Mouse (Mus musculus): ENCODE data around the gene Gm4187. TPM values are rescaled to one million over a fixed set of nuclear protein-coding genes. Genes with fewer than 3 reads are reported as not detected.
"Not testable (repeated sequence)": the region's sequence is repeated elsewhere in the genome, so short reads cannot be mapped to it uniquely, and the experiment has no call there.

The Gm4187 gene
- not detected in 2 replicates for polyA plus RNA-seq (2016; fragmentation: Nextera tagmentation; extraction: Ambion mirVana)

DNA sequence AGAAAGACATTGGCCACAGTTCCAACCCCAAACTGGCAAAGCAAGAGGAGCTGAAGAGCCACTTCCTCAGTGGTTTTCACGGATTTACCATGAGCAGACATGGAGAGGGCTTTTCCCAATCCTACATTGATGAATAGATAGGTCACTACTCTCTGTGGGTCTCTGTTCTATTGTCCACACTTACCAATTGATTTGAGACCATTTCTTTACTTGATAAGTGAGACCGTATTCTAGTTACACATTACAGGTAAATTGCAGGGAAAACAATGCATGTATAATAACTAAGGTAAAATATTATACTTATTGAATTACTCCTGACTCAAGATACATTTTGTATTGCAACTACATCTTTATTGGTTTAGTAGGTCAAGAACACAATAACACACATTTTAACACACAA lies at the start of gene Gm4187:
Gene Gm4187 (minus strand): TSS at position 101 of the 400 bp plus-strand sequence.
- not testable (repeated sequence) for H3K27ac ChIP-seq; H3K27me3 ChIP-seq (ENCODE audit: poor library complexity, severe bottlenecking); H3K4me1 ChIP-seq; H3K4me3 ChIP-seq; H3K9me3 ChIP-seq; DNase-seq (ENCODE audit: extremely low spot score, low spot score); H3K36me3 ChIP-seq (replicated peaks)
- no CpG with 5 or more reads among the region's 2 CpGs for WGBS

DNA sequence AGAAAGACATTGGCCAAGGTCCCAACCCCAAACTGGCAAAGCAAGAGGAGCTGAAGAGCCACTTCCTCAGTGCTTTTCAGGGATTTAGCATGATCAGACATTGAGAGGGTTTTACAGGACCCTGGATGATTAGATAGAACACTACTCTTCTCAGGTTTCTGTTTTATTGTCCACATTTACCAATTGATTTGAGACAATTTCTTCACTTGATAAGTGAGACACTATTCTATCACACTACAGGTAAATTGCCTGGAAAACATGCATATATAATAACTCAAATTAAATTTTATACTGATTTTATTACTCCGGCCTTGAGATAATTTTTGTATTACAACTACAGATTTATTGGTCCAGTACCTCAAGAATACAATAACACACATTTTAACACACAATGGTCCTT lies 41.4 kb upstream of the Gm4187 start, which contains the start of gene Gm8660:
Gene Gm8660 (minus strand): TSS at position 101 of the 400 bp plus-strand sequence.
- H3K36me3 ChIP-seq (replicated peaks); H3K27ac ChIP-seq; H3K4me1 ChIP-seq; H3K27me3 ChIP-seq (ENCODE audit: poor library complexity, severe bottlenecking); H3K4me3 ChIP-seq; H3K9me3 ChIP-seq; DNase-seq (ENCODE audit: extremely low spot score, low spot score): not testable (repeated sequence)
- WGBS: no CpG with 5 or more reads among the region's 1 CpGs

Other genes starting within 250 kb of the Gm4187 start
- not detected in 2 replicates for gene Gm16451, start 211.5 kb downstream of the Gm4187 start, polyA plus RNA-seq (2016; fragmentation: Nextera tagmentation; extraction: Ambion mirVana)
- not detected in 2 replicates for gene Gm10666, start 195.0 kb downstream of the Gm4187 start, polyA plus RNA-seq (2016; fragmentation: Nextera tagmentation; extraction: Ambion mirVana)
- gene Vmn1r142, start 165.7 kb downstream of the Gm4187 start, polyA plus RNA-seq (2016; fragmentation: Nextera tagmentation; extraction: Ambion mirVana): not detected in 2 replicates
- not detected in 2 replicates for gene Vmn1r143, start 140.3 kb downstream of the Gm4187 start, polyA plus RNA-seq (2016; fragmentation: Nextera tagmentation; extraction: Ambion mirVana)
- not detected in 2 replicates for gene Gm8653, start 128.5 kb downstream of the Gm4187 start, polyA plus RNA-seq (2016; fragmentation: Nextera tagmentation; extraction: Ambion mirVana)
- gene Gm8453, start 100.2 kb downstream of the Gm4187 start, polyA plus RNA-seq (2016; fragmentation: Nextera tagmentation; extraction: Ambion mirVana): not detected in 2 replicates
- not detected in 2 replicates for gene Gm8660, start 41.3 kb upstream of the Gm4187 start, polyA plus RNA-seq (2016; fragmentation: Nextera tagmentation; extraction: Ambion mirVana)
- gene Vmn1r148, start 83.9 kb upstream of the Gm4187 start, polyA plus RNA-seq (2016; fragmentation: Nextera tagmentation; extraction: Ambion mirVana): not detected in 2 replicates
- gene Vmn1r149, start 108.5 kb upstream of the Gm4187 start, polyA plus RNA-seq (2016; fragmentation: Nextera tagmentation; extraction: Ambion mirVana): not detected in 2 replicates
- gene Gm10665, start 134.4 kb upstream of the Gm4187 start, polyA plus RNA-seq (2016; fragmentation: Nextera tagmentation; extraction: Ambion mirVana): not detected in 2 replicates
- gene Vmn1r151, start 170.0 kb upstream of the Gm4187 start, polyA plus RNA-seq (2016; fragmentation: Nextera tagmentation; extraction: Ambion mirVana): not detected in 2 replicates
- not detected in 2 replicates for gene Vmn1r152, start 193.2 kb upstream of the Gm4187 start, polyA plus RNA-seq (2016; fragmentation: Nextera tagmentation; extraction: Ambion mirVana)
- gene Gm8677, start 205.2 kb upstream of the Gm4187 start, polyA plus RNA-seq (2016; fragmentation: Nextera tagmentation; extraction: Ambion mirVana): not detected in 2 replicates
- gene Gm4201, start 235.6 kb upstream of the Gm4187 start, polyA plus RNA-seq (2016; fragmentation: Nextera tagmentation; extraction: Ambion mirVana): not detected in 2 replicates

Measured in forebrain, embryonic 10.5 days (tissue).